ENCODE assay signal across 22 mouse cellular contexts in genomic region chr7:29343746-29344145, GRCm38 (mm10). TPM values are rescaled to one million over a fixed set of nuclear protein-coding genes. Genes with fewer than 3 reads are reported as not detected.
DNase-seq lines count a peak whose midpoint lies in the region; ATAC-seq and TF ChIP-seq lines count a peak whose summit lies in the region.
"Had no signal": no experiment of that assay in that cellular context is flagged by ENCODE, and none has a peak within 500 bp of the region (broad histone marks: within the 10 kb centered on the region; RNA-seq: fewer than 3 reads in every experiment).

No protein-coding gene starts in this region.

- WGBS in forebrain, embryonic 15.5 days, result 71% methylated on average over 7 of the region's 7 CpGs
- 94% methylated on average over 7 of the region's 7 CpGs for WGBS in forebrain, embryonic 11.5 days
- WGBS in liver, embryonic 13.5 days (ENCODE audit: insufficient replicate concordance), result 85% methylated on average over 7 of the region's 7 CpGs
- whole genome bisulfite sequencing in liver, postnatal 0 days (ENCODE audit: insufficient replicate concordance), result 77% methylated on average over 7 of the region's 7 CpGs
- 30% methylated on average over 7 of the region's 7 CpGs for WGBS in cerebellum, adult 2 months
- WGBS in intestine, embryonic 16.5 days, result 91% methylated on average over 7 of the region's 7 CpGs

- no peak overlapping the region for H3K4me2 ChIP-seq in forebrain, embryonic 15.5 days (replicated peaks)
- no peak overlapping the region for H3K4me2 ChIP-seq in forebrain, embryonic 11.5 days (ENCODE audit: low read depth, low read length, severe bottlenecking)
- no peak overlapping the region for H3K4me2 ChIP-seq in liver, embryonic 13.5 days
- no peak overlapping the region for H3K4me2 ChIP-seq in liver, postnatal 0 days (ENCODE audit: low read depth, low read length)
- no peak overlapping the region for H3K4me2 ChIP-seq in intestine, embryonic 16.5 days (ENCODE audit: low read depth, low read length)
- H3K4me2 ChIP-seq: embryonic facial prominence, embryonic 12.5 days; limb, embryonic 12.5 days; liver, embryonic 15.5 days had no signal

- no peak overlapping the region for H3K4me3 ChIP-seq in forebrain, embryonic 15.5 days
- H3K4me3 ChIP-seq in forebrain, embryonic 11.5 days (ENCODE audit: low read depth, low read length), result no peak overlapping the region
- H3K4me3 ChIP-seq in liver, embryonic 13.5 days (replicated peaks), result no peak overlapping the region
- no peak overlapping the region for H3K4me3 ChIP-seq in liver, postnatal 0 days (ENCODE audit: low read depth, low read length)
- H3K4me3 ChIP-seq in cerebellum, adult 2 months (replicated peaks; ENCODE audit: insufficient read depth, low read depth, low read length), result no peak overlapping the region
- H3K4me3 ChIP-seq in intestine, embryonic 16.5 days (ENCODE audit: low read length), result no peak overlapping the region
- H3K4me3 ChIP-seq: embryonic facial prominence, embryonic 12.5 days; erythroblast, embryonic 14.5 days; heart, adult 2 months; limb, embryonic 12.5 days; liver, embryonic 15.5 days had no signal

- peak overlapping the region; percentile 85 for H3K27ac ChIP-seq in forebrain, embryonic 15.5 days (replicated peaks)
- no peak overlapping the region for H3K27ac ChIP-seq in forebrain, embryonic 11.5 days (ENCODE audit: low read depth, low read length)
- H3K27ac ChIP-seq in liver, embryonic 13.5 days, result peak overlapping the region; percentile 9; the same call in 1 of the 2 replicates
- no peak overlapping the region for H3K27ac ChIP-seq in liver, postnatal 0 days (ENCODE audit: low read depth)
- no peak overlapping the region for H3K27ac ChIP-seq in cerebellum, adult 2 months (ENCODE audit: insufficient read depth, low read length)
- no peak overlapping the region for H3K27ac ChIP-seq in intestine, embryonic 16.5 days (ENCODE audit: low read length)
- H3K27ac ChIP-seq: embryonic facial prominence, embryonic 12.5 days; heart, adult 2 months; limb, embryonic 12.5 days; liver, embryonic 15.5 days; stomach, postnatal 0 days had no signal

- no peak for DNase-seq in forebrain, embryonic 11.5 days (ENCODE audit: low spot score)
- no peak for DNase-seq in liver, embryonic 13.5 days
- DNase-seq in liver, postnatal 0 days, result no peak
- DNase-seq in cerebellum, adult 2 months, result peak; percentile 53 to 73
- peak; percentile 52 to 56 for DNase-seq in cerebellum, postnatal 36 days
- DNase-seq in spleen, adult 12 weeks (ENCODE audit: low spot score), result no peak
- DNase-seq: adrenal gland, postnatal 25 days; gastrocnemius, postnatal 25 days; heart, adult 2 months; heart, postnatal 36 days; kidney, adult 9 months; kidney, postnatal 4 days; lung, postnatal 10 days had no signal

- TF ChIP-seq POLR2A in cerebellum, adult 2 months (IDR thresholded peaks at IDR 0.05; ENCODE audit: borderline replicate concordance, insufficient read depth, low read length), result no peak

- no peaks in the 10 kb centered on the region for H3K9me3 ChIP-seq in forebrain, embryonic 15.5 days
- H3K9me3 ChIP-seq in forebrain, embryonic 11.5 days (ENCODE audit: control insufficient read depth, low read length), result no peaks in the 10 kb centered on the region
- no peaks in the 10 kb centered on the region for H3K9me3 ChIP-seq in liver, embryonic 13.5 days (replicated peaks)
- no peaks in the 10 kb centered on the region for H3K9me3 ChIP-seq in liver, postnatal 0 days (ENCODE audit: low read length)
- no peaks in the 10 kb centered on the region for H3K9me3 ChIP-seq in intestine, embryonic 16.5 days (ENCODE audit: control insufficient read depth, low read length)
- H3K9me3 ChIP-seq: embryonic facial prominence, embryonic 12.5 days; limb, embryonic 12.5 days; liver, embryonic 15.5 days had no signal

- peak; percentile 32; the same call in 1 of the 2 replicates for ATAC-seq in forebrain, embryonic 15.5 days (replicated peaks)
- no peak for ATAC-seq in forebrain, embryonic 11.5 days (replicated peaks; ENCODE audit: low FRiP score)
- ATAC-seq in liver, embryonic 13.5 days (ENCODE audit: low read depth), result no peak
- ATAC-seq in liver, postnatal 0 days, result no peak
- ATAC-seq in intestine, embryonic 16.5 days, result no peak
- ATAC-seq: inflammation-experienced regulatory T-cells, adult 6 months had no signal

- no peak overlapping the region for H3K9ac ChIP-seq in forebrain, embryonic 15.5 days (replicated peaks)
- H3K9ac ChIP-seq in forebrain, embryonic 11.5 days (ENCODE audit: low read length), result no peak overlapping the region
- no peak overlapping the region for H3K9ac ChIP-seq in liver, embryonic 13.5 days
- no peak overlapping the region for H3K9ac ChIP-seq in liver, postnatal 0 days (replicated peaks)
- no peak overlapping the region for H3K9ac ChIP-seq in intestine, embryonic 16.5 days (ENCODE audit: low read depth, low read length)
- H3K9ac ChIP-seq: embryonic facial prominence, embryonic 12.5 days; limb, embryonic 12.5 days; liver, embryonic 15.5 days had no signal

- H3K36me3 ChIP-seq in forebrain, embryonic 15.5 days, result peaks cover 8% of the 10 kb centered on the region; the same call in 1 of the 2 replicates
- H3K36me3 ChIP-seq in forebrain, embryonic 11.5 days (ENCODE audit: control insufficient read depth, insufficient read depth, low read length), result no peaks in the 10 kb centered on the region
- peaks cover 15% of the 10 kb centered on the region for H3K36me3 ChIP-seq in liver, embryonic 13.5 days
- H3K36me3 ChIP-seq in liver, postnatal 0 days (replicated peaks; ENCODE audit: insufficient read depth, low read length), result peaks cover 9% of the 10 kb centered on the region; the same call in 1 of the 2 replicates
- peaks cover 17% of the 10 kb centered on the region for H3K36me3 ChIP-seq in intestine, embryonic 16.5 days (ENCODE audit: control insufficient read depth, insufficient read depth, low read length)

- no peaks in the 10 kb centered on the region for H3K27me3 ChIP-seq in forebrain, embryonic 15.5 days
- no peaks in the 10 kb centered on the region for H3K27me3 ChIP-seq in forebrain, embryonic 11.5 days (ENCODE audit: control insufficient read depth, insufficient read depth, low read length)
- H3K27me3 ChIP-seq in liver, embryonic 13.5 days, result no peaks in the 10 kb centered on the region
- H3K27me3 ChIP-seq in liver, postnatal 0 days (ENCODE audit: insufficient read depth, low read length), result no peaks in the 10 kb centered on the region
- no peaks in the 10 kb centered on the region for H3K27me3 ChIP-seq in cerebellum, adult 2 months (ENCODE audit: control insufficient read depth, insufficient read depth, low read length)
- no peaks in the 10 kb centered on the region for H3K27me3 ChIP-seq in intestine, embryonic 16.5 days (replicated peaks; ENCODE audit: control insufficient read depth, insufficient read depth, low read length)
- H3K27me3 ChIP-seq: CH12.LX; embryonic facial prominence, embryonic 12.5 days; limb, embryonic 12.5 days; liver, embryonic 15.5 days had no signal

- no peak for TF ChIP-seq EP300 in liver, postnatal 0 days (IDR thresholded peaks at IDR 0.05; ENCODE audit: low read depth)

- TF ChIP-seq CTCF in liver, postnatal 0 days (IDR thresholded peaks at IDR 0.05; ENCODE audit: low read depth), result no peak
- TF ChIP-seq CTCF in cerebellum, adult 2 months (IDR thresholded peaks at IDR 0.05; ENCODE audit: borderline replicate concordance, insufficient read depth, low read depth, low read length), result no peak

- peaks cover 47% of the 10 kb centered on the region for H3K4me1 ChIP-seq in forebrain, embryonic 15.5 days
- H3K4me1 ChIP-seq in forebrain, embryonic 11.5 days (replicated peaks; ENCODE audit: control insufficient read depth, insufficient read depth, low read length), result peaks cover 2% of the 10 kb centered on the region; the same call in 1 of the 2 replicates
- H3K4me1 ChIP-seq in liver, embryonic 13.5 days (replicated peaks), result peaks cover 52% of the 10 kb centered on the region
- H3K4me1 ChIP-seq in liver, postnatal 0 days (ENCODE audit: insufficient read depth), result peaks cover 33% of the 10 kb centered on the region
- H3K4me1 ChIP-seq in cerebellum, adult 2 months (ENCODE audit: control insufficient read depth, insufficient read depth, low read length), result peaks cover 30% of the 10 kb centered on the region
- H3K4me1 ChIP-seq in intestine, embryonic 16.5 days (ENCODE audit: control insufficient read depth, insufficient read depth, low read length), result peaks cover under 1% of the 10 kb centered on the region; the same call in 1 of the 2 replicates

RNA-seq across cellular contexts. Expression of gene Dpf1, which starts 40.0 kb away (rescaled TPM):
- 240 and 243 TPM in 2 replicates for polyA plus RNA-seq in forebrain, embryonic 15.5 days (2015; fragmentation: Nextera tagmentation; extraction: Ambion mirVana)
- polyA plus RNA-seq in forebrain, embryonic 11.5 days (2014; fragmentation: Nextera tagmentation; extraction: Ambion mirVana), result 76.0 and 88.3 TPM in 2 replicates
- polyA plus RNA-seq in liver, embryonic 13.5 days (2015; fragmentation: Nextera tagmentation; extraction: Ambion mirVana), result 1.7 and 2.3 TPM in 2 replicates
- 0.63 and 0.69 TPM in 2 replicates for polyA plus RNA-seq in liver, postnatal 0 days (2015; fragmentation: Nextera tagmentation; extraction: Ambion mirVana)
- 28.3 and 29.8 TPM in 2 replicates for polyA plus RNA-seq in cerebellum, adult 2 months (2012; rRNA removed)
- polyA plus RNA-seq in intestine, embryonic 16.5 days (2015; fragmentation: Nextera tagmentation; extraction: Ambion mirVana), result 6.2 and 6.8 TPM in 2 replicates

RNA-seq across cellular contexts. Expression of gene Ppp1r14a, which starts 54.6 kb away (rescaled TPM):
- polyA plus RNA-seq in forebrain, embryonic 15.5 days (2015; fragmentation: Nextera tagmentation; extraction: Ambion mirVana), result 6.5 and 8.7 TPM in 2 replicates
- polyA plus RNA-seq in forebrain, embryonic 11.5 days (2014; fragmentation: Nextera tagmentation; extraction: Ambion mirVana), result 12.5 and 13.3 TPM in 2 replicates
- polyA plus RNA-seq in liver, embryonic 13.5 days (2015; fragmentation: Nextera tagmentation; extraction: Ambion mirVana), result 3.2 and 3.6 TPM in 2 replicates
- 5.5 and 5.8 TPM in 2 replicates for polyA plus RNA-seq in liver, postnatal 0 days (2015; fragmentation: Nextera tagmentation; extraction: Ambion mirVana)
- polyA plus RNA-seq in cerebellum, adult 2 months (2012; rRNA removed), result 81.8 and 99.7 TPM in 2 replicates
- polyA plus RNA-seq in intestine, embryonic 16.5 days (2015; fragmentation: Nextera tagmentation; extraction: Ambion mirVana), result 40.8 and 45.2 TPM in 2 replicates
- polyA plus RNA-seq: inflammation-experienced regulatory T-cells, adult 6 months had no signal

Comparison
In these comparisons a context has a peak if more than half of its experiments do, and no peak if none do; other contexts are left out.
1. H3K27ac ChIP-seq: peak in forebrain, embryonic 15.5 days (single experiment) and liver, embryonic 13.5 days (single experiment); none in forebrain, embryonic 11.5 days (single experiment), liver, postnatal 0 days (single experiment), cerebellum, adult 2 months (single experiment) and intestine, embryonic 16.5 days (single experiment).
2. DNase-seq: peak in cerebellum, adult 2 months (2 of 2) and cerebellum, postnatal 36 days (2 of 2); none in forebrain, embryonic 11.5 days (single experiment), liver, embryonic 13.5 days (single experiment), liver, postnatal 0 days (single experiment) and spleen, adult 12 weeks (single experiment).